Mouse (Mus musculus) embryonic facial prominence, embryonic 11.5 days (tissue): Measurements from ENCODE around the gene Olfr366. TPM values are rescaled to one million over a fixed set of nuclear protein-coding genes. Genes with fewer than 3 reads are reported as not detected.
"Not testable (repeated sequence)": the region's sequence is repeated elsewhere in the genome, so short reads cannot be mapped to it uniquely, and the experiment has no call there.

ENCODE experiments used
- ATAC-seq: fragments of 200-750 bp; cut with Nextera tagmentation; replicated peaks from 2 replicates; pipeline ENCODE4 v1.8.0; 2017; ENCODE audit warnings: low read depth; ENCODE audit not compliant: insufficient number of reproducible peaks, low FRiP score, low TSS enrichment
- DNase-seq: peaks from one replicate; pipeline ENCODE4 v3.0.0-alpha.2; 2015; ENCODE audit warnings: low spot score
- H3K27ac ChIP-seq: fragments of 300-500 bp; sonication (generic); replicated peaks from 2 replicates; pipeline ENCODE4 v1.5.1; 2014; ENCODE audit warnings: mild to moderate bottlenecking, low read depth, low read length, control low read depth
- H3K27me3 ChIP-seq: fragments of 300-500 bp; sonication (generic); 2 replicates; pipeline ENCODE4 v1.6.1; 2014; ENCODE audit warnings: mild to moderate bottlenecking, low read length, moderate library complexity, mixed read lengths; ENCODE audit not compliant: control insufficient read depth, insufficient read depth
- H3K36me3 ChIP-seq: fragments of 300-500 bp; sonication (generic); replicated peaks from 2 replicates; pipeline ENCODE4 v1.6.1; 2014; ENCODE audit warnings: low read depth, mild to moderate bottlenecking, low read length, moderate library complexity, mixed read lengths; ENCODE audit not compliant: control insufficient read depth, insufficient read depth
- H3K4me1 ChIP-seq: fragments of 300-500 bp; sonication (generic); 2 replicates; pipeline ENCODE4 v1.6.1; 2014; ENCODE audit warnings: low read length, mixed read lengths; ENCODE audit not compliant: control insufficient read depth, insufficient read depth
- H3K4me2 ChIP-seq: fragments of 300-500 bp; sonication (generic); 2 replicates; pipeline ENCODE4 v1.6.1; 2014; ENCODE audit warnings: low read depth, mild to moderate bottlenecking, control low read depth, low read length, moderate library complexity
- H3K4me3 ChIP-seq: fragments of 300-500 bp; sonication (generic); 2 replicates; pipeline ENCODE4 v1.5.1; 2014; ENCODE audit warnings: low read depth, low read length, control low read depth
- H3K9ac ChIP-seq: fragments of 300-500 bp; sonication (generic); replicated peaks from 2 replicates; pipeline ENCODE4 v1.6.1; 2014; ENCODE audit warnings: mild to moderate bottlenecking, control low read depth, low read length
- H3K9me3 ChIP-seq: fragments of 300-500 bp; sonication (generic); replicated peaks from 2 replicates; pipeline ENCODE4 v1.6.1; 2016; ENCODE audit warnings: mild to moderate bottlenecking, low read length, inconsistent platforms, mixed read lengths; ENCODE audit not compliant: control insufficient read depth
- WGBS: fragments of 180-500 bp; shearing (Covaris S2); extraction: QIAGEN DNeasy Blood & Tissue Kit; methylation state at CpG from one replicate; pipeline ENCODE4 v1.1.7; 2014; 5-methylcytosine and 5-hydroxymethylcytosine counted together
- polyA plus RNA-seq: library from polyadenylated mRNA; unstranded; fragments of >200 nt; fragmentation: Nextera tagmentation; extraction: Ambion mirVana; gene quantifications from 2 replicates; pipeline ENCODE4 v1.2.1, GENCODE M21; 2014

Gene Olfr366
- not detected in 2 replicates for polyA plus RNA-seq

DNA sequence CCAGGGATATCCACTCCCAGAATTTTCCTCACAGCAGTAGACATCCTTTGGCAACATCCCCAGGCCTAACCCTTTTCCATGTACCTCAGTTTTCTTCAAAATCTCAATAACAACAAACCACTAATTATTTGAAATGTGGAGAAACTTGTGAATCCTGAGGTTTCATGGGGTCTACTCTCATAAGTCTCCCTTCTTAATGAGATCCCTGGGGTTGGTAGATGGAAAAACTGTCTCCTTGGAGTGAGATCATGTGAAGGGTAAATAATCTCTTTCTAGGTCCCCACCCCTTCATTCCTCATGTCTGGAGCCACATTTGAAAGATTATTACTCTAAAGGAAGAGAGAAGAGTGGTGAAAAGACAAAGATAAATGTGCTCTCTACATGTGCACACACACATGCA lies at the start of gene Olfr366:
Olfr366 (plus strand) TSS at position 301 of the 400 bp plus-strand sequence.
- Histone ChIP-seq H3K27me3 (no peaks in the 10 kb centered on the region), H3K4me1 (no peaks in the 10 kb centered on the region), H3K9ac (no peak within 1 kb of the TSS), H3K9me3 (no peaks in the 10 kb centered on the region), H3K36me3 (no peaks in the 10 kb centered on the region), H3K4me2 (no peak within 1 kb of the TSS), H3K4me3 (no peak within 1 kb of the TSS), H3K27ac (no peak within 1 kb of the TSS)
- no peak for DNase-seq
- ATAC-seq = no peak

DNA sequence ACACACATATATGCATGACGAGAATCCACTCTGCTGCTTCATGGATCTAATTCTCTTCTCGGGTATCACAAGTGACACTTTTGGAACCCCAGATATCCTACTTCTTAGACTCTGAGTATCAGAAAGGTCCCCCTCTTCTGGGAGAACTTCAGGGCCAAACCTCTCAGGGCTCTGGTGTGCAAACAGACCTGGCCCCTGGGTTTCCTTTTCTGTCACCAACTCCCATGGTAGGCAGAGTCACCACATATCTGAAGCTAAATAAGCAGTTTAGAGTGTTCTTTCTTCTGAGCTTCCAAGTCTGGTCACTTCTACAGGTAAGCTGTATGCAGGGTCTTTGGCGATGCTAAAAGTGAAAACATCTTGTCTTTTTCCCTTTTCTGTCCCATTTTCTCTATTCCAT lies 23.5 kb upstream of the Olfr366 start, which contains the start of gene Olfr365:
Olfr365 (plus strand) TSS at position 301 of the 400 bp plus-strand sequence.
- H3K4me1 ChIP-seq = no peaks in the 10 kb centered on the region
- ATAC-seq (no peak), DNase-seq (no peak)

DNA sequence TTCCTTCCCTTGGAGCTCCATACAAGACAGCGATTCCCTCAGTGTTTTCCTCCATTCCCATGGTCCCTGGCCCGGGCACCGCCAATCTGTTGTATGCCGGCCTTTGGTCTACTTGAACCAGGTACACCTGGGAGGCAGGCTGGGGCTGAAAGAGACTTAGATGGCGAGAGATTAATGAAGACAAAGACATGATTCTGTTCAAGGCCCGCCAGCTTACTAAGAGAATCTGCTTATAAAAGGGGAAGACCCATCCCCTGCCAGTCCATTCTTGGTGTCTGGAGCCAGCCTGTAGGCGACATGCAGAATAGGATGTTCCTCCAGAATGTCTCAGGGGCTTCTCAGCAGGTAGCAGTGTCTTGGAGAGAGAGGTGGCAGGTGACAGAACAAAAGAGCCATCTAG lies 50.4 kb downstream of the Olfr366 start:
- not testable (repeated sequence) for H3K27me3 ChIP-seq, H3K36me3 ChIP-seq, H3K27ac ChIP-seq, ATAC-seq, H3K4me3 ChIP-seq, H3K4me2 ChIP-seq, H3K4me1 ChIP-seq, H3K9ac ChIP-seq, DNase-seq, H3K9me3 ChIP-seq
- 81% methylated on average over 7 of the region's 7 CpGs for WGBS

More for the DNA sequence above, 23.5 kb upstream of the Olfr366 start, which contains the start of gene Olfr365:
- no peak within 1 kb of the TSS for H3K9ac ChIP-seq
- no peaks in the 10 kb centered on the region for H3K27me3 ChIP-seq
- H3K27ac ChIP-seq = no peak within 1 kb of the TSS
- WGBS = 75% methylated on average over 3 of the region's 3 CpGs
- H3K9me3 ChIP-seq = no peaks in the 10 kb centered on the region
- no peak within 1 kb of the TSS for H3K4me2 ChIP-seq
- H3K4me3 ChIP-seq = no peak within 1 kb of the TSS
- no peaks in the 10 kb centered on the region for H3K36me3 ChIP-seq

Other genes starting within 250 kb of the Olfr366 start
- gene Olfr357, start 217.7 kb upstream of the Olfr366 start, polyA plus RNA-seq = not detected in 2 replicates
- not detected in 2 replicates for gene Olfr358, start 202.2 kb upstream of the Olfr366 start, polyA plus RNA-seq
- gene Olfr360, start 145.8 kb upstream of the Olfr366 start, polyA plus RNA-seq = not detected in 2 replicates
- not detected in 2 replicates for gene Olfr361, start 122.3 kb upstream of the Olfr366 start, polyA plus RNA-seq
- not detected in 2 replicates for gene Olfr362, start 93.7 kb upstream of the Olfr366 start, polyA plus RNA-seq
- gene Olfr364-ps1, start 72.3 kb upstream of the Olfr366 start, polyA plus RNA-seq = not detected in 2 replicates
- gene Olfr365, start 23.4 kb upstream of the Olfr366 start, polyA plus RNA-seq = not detected in 2 replicates
- gene Olfr368, start 114.9 kb downstream of the Olfr366 start, polyA plus RNA-seq = not detected in 2 replicates
- gene Pdcl, start 147.8 kb downstream of the Olfr366 start, polyA plus RNA-seq = 67.0 and 69.7 TPM in 2 replicates
- gene Rc3h2, start 211.3 kb downstream of the Olfr366 start, polyA plus RNA-seq = 14.0 and 16.2 TPM in 2 replicates
- gene Zbtb26, start 231.6 kb downstream of the Olfr366 start, polyA plus RNA-seq = 11.5 and 14.2 TPM in 2 replicates
- 5.3 and 5.8 TPM in 2 replicates for gene Zbtb6, start 231.6 kb downstream of the Olfr366 start, polyA plus RNA-seq
- gene Rabgap1, start 231.7 kb downstream of the Olfr366 start, polyA plus RNA-seq = 46.7 and 50.5 TPM in 2 replicates